Mouse (Mus musculus) spleen, postnatal 14 days (tissue): ENCODE measurements around the gene Ankrd11.
"Not testable (repeated sequence)": the region's sequence is repeated elsewhere in the genome, so short reads cannot be mapped to it uniquely, and the experiment has no call there.

Experiments
- DNase-seq, 2 experiments: peaks; one replicate each; pipeline ENCODE4 v3.0.0; 2021 to 2022; ENCODE audit warnings: low spot score in 2 of 2

Gene Ankrd11

GRCm38 (mm10) chr8:123040110-123040650, 1.9 kb downstream of the Ankrd11 start:
- DNase-seq: no peak

- no peak for DNase-seq
Measured at GRCm38 (mm10) chr8:123039376-123040109, 2.5 kb downstream of the Ankrd11 start.

GRCm38 (mm10) chr8:123038351-123038750, 3.7 kb downstream of the Ankrd11 start:
- no peak for DNase-seq

GRCm38 (mm10) chr8:123037487-123037886, 4.6 kb downstream of the Ankrd11 start:
- no peak for DNase-seq

- DNase-seq: no peak
Measured at GRCm38 (mm10) chr8:123036956-123037355, 5.1 kb downstream of the Ankrd11 start.

GRCm38 (mm10) chr8:123034171-123034570, 7.9 kb downstream of the Ankrd11 start:
- peak in 1 of 2 experiments; percentile 25 for DNase-seq

GRCm38 (mm10) chr8:123033431-123033830, 8.6 kb downstream of the Ankrd11 start:
- DNase-seq: no peak

- no peak for DNase-seq
Measured at GRCm38 (mm10) chr8:123032730-123033129, 9.3 kb downstream of the Ankrd11 start.

- DNase-seq: no peak
Measured at GRCm38 (mm10) chr8:123031321-123031978, 10.6 kb downstream of the Ankrd11 start.

- DNase-seq: not testable (repeated sequence)
Measured at GRCm38 (mm10) chr8:123030091-123030490, 12.0 kb downstream of the Ankrd11 start.

GRCm38 (mm10) chr8:123027786-123028185, 14.3 kb downstream of the Ankrd11 start:
- DNase-seq: no peak

- no peak for DNase-seq
Measured at GRCm38 (mm10) chr8:123025951-123026351, 16.1 kb downstream of the Ankrd11 start.

- DNase-seq: no peak
Measured at GRCm38 (mm10) chr8:123024226-123024625, 17.9 kb downstream of the Ankrd11 start.

- no peak for DNase-seq
Measured at GRCm38 (mm10) chr8:123022727-123023126, 19.4 kb downstream of the Ankrd11 start.

- no peak for DNase-seq
Measured at GRCm38 (mm10) chr8:123021259-123021658, 20.8 kb downstream of the Ankrd11 start.

GRCm38 (mm10) chr8:123020859-123021258, 21.2 kb downstream of the Ankrd11 start:
- DNase-seq: no peak

GRCm38 (mm10) chr8:123020084-123020483, 22.0 kb downstream of the Ankrd11 start:
- DNase-seq: no peak

- DNase-seq: no peak
Measured at GRCm38 (mm10) chr8:123018484-123019164, 23.5 kb downstream of the Ankrd11 start.

- DNase-seq: no peak
Measured at GRCm38 (mm10) chr8:123017143-123017542, 24.9 kb downstream of the Ankrd11 start.

- no peak for DNase-seq
Measured at GRCm38 (mm10) chr8:123015074-123015473, 27.0 kb downstream of the Ankrd11 start.

GRCm38 (mm10) chr8:123014429-123014828, 27.6 kb downstream of the Ankrd11 start:
- no peak for DNase-seq

- no peak for DNase-seq
Measured at GRCm38 (mm10) chr8:123011321-123011720, 30.8 kb downstream of the Ankrd11 start.
